Mouse (Mus musculus): ENCODE data around the gene Tmtc1.

Tmtc1 gene

GRCm38 (mm10) chr6:148443726-148444701 lies at the start of gene Tmtc1:
Tmtc1 (minus strand) TSS chr6:148444389.
- peak in 1 of 2 experiments; percentile 9 for DNase-seq (ENCODE audit: low spot score in 2 of 2)

DNA sequence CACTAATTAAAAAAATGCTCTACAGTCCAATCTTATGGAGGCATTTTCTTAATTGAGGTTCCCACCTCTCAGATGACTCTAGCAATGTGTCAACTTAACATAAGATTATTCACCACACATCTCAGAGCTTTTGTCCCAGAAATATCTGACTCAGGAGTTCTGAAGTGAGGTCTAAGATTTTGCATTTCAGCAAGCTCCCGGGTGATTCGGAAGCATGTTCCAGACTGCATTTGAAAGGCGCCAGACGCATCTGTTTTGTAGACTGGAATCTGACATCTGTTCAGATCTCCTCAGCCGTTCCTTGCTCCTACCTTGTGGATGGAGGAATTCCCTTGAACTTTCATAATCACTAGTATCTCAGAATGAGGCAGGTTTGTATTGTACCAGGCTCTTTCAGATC lies 47.7 kb upstream of the Tmtc1 start:
- no peak for DNase-seq (ENCODE audit: low spot score in 2 of 2)

DNA sequence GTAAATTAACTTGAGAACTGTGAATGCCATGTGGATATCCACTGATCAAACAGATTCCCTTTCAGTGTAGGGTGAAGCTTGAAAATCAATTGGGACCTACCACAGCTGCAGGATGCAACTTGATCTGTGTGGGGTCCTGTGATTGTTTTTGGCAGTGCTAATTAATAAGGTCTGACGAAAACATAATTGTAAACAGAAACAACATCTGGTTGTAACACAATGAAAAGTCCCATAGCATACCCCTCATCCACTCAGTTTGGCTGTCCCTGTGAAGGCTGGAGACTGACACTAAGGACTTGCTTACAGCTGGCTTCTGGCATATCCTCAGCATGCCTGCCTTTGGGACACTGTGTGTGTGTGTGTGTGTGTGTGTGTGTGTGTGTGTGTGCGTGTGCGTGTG lies 42.6 kb upstream of the Tmtc1 start:
- no peak for DNase-seq (ENCODE audit: low spot score in 2 of 2)

DNA sequence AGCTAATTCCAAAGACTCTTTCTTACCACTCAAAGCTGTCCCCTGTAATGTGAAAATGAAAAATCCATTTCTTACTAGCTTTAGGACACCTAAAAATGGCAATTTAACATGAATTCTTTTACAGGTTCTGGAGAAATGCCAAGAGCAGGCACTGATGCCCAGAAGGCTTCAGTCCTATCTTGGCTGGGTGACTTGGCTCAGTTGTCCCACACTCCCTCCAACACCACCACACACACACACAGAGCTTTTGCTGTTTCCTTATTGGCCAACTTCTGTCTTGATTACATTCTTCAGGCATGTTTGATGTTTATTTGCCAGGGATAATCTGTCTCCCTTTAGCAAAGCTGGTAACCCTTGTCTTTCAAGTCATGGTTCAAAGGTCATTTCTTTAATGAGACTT lies 37.7 kb upstream of the Tmtc1 start:
- DNase-seq (ENCODE audit: low spot score in 2 of 2) = no peak

DNA sequence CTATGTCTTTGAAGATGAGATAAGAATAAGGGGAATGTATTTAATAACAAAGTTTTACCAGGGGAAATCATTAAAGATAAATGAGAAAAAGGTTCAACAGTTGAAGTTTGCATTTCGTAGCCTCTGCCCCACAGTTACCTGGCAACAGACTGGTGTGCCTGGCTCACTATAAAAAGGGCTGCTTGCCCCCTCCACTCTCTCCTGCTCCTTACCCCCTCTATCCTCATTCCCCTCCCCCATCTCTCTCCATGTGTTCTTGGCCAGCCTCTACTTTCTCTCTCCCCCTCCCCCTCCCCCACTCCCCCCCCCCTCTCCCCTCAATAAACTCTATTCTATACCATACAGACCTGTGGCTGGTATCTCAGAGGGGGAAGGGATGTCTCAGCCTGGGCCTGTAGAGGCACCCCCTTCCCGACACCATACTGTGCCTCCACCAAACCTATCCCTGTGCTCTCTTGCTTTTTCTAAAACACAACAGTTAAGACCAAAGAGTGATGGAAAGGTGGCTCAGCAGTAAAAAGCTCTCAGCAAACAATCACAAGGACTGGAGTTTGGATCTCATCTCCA lies 35.6 kb upstream of the Tmtc1 start:
- DNase-seq (ENCODE audit: low spot score in 2 of 2) = no peak

DNA sequence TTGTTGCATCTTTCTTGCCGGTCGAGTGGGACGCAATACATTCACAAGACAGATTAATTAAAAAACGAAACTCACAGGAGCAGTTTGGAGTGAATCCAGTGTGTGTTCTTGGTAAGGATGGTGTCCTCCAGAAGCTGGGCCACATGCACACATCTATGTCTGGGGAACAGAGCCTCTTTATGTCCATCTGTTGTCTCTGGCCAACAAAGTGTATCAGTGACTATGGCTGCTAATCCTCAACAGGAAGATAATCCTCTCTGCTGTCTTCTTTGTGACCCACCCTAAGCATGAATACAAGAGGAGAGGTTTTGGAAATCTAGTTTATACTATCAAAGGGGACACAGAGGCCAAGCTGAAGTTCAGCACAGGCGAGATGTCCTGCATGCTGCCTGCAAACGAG lies 34.2 kb upstream of the Tmtc1 start:
- no peak for DNase-seq (ENCODE audit: low spot score in 2 of 2)

GRCm38 (mm10) chr6:148472289-148472688 lies 28.1 kb upstream of the Tmtc1 start:
- DNase-seq (ENCODE audit: low spot score in 2 of 2) = no peak

- no peak for DNase-seq (ENCODE audit: low spot score in 2 of 2)
These were observed 23.8 kb upstream of the Tmtc1 start for GRCm38 (mm10) chr6:148467924-148468389.

DNA sequence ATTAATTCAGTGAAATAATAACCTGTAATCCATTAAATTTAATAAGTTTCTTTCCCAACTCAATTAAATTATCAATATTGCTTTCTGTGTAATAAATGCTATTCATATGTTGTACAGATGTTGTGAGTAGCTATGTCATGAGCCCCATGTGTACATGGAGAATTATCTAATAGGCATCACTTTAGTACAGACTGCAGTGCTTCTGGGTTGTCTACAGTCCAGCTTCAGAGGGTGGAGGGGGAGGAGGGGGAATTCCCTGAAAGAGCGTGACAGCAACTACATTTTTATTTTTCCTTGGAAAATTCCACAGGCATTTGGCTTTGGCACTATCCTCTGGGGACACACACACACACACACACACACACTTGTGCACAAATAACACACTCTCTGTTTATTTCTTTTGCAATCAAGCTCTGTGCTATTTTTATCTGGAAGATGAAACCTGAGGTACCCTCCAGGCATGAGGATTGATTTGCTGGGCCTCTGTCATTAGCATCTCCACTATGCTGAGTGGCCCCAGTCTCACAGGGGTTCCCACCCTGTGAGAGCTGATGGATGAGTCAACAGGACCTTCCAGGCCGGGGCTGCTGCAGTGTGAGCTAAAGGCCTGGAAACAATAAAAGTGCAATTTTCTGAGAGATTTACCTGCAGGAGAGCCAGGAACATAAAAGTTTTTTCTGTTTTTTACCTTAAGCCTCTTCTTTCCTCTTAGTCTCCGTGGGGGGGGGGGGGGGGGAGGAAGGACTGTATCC lies 23.2 kb upstream of the Tmtc1 start:
- no peak for DNase-seq (ENCODE audit: low spot score in 2 of 2)

DNA sequence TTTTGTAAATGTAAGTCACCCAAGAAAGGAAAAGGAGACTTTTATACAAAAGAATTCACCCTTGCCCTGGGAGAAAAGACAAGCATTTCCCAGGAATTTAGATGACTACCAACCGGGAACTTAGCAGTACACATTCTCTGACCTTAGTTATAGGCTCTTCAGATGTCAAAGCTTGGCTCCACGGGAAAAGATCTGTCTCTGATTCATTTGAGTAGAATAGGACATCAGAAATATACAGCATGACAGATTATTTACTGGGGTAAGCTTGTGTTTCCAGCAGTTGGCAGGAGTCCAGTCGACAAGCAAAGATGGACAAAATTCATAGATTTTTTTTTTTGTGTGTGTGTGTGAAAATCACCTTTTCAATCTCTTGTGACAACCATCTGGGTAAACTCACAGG lies 15.4 kb upstream of the Tmtc1 start:
- no peak for DNase-seq (ENCODE audit: low spot score in 2 of 2)

- DNase-seq (ENCODE audit: low spot score in 2 of 2) = no peak
These were observed 11.3 kb upstream of the Tmtc1 start for GRCm38 (mm10) chr6:148455470-148455869.

DNA sequence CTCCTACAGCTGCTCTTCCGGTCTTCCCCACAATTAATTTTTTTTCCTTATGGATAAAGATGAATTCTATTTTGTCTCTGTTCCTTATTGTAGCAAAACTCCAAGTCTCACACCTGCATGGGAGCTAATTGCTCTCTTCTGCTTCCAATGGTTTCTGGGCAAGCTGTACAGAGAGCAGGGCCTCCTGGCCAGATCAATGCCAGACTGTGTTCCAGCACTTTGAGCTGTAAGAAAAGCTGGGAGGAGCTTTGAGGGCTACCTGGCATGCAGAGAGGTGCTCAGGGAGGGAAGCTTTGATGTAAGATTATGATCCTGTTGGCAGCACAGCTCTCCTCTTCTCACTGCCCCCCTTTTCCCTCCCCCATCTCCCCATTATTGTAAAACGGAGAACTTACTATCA lies 10.6 kb upstream of the Tmtc1 start:
- no peak for DNase-seq (ENCODE audit: low spot score in 2 of 2)

DNA sequence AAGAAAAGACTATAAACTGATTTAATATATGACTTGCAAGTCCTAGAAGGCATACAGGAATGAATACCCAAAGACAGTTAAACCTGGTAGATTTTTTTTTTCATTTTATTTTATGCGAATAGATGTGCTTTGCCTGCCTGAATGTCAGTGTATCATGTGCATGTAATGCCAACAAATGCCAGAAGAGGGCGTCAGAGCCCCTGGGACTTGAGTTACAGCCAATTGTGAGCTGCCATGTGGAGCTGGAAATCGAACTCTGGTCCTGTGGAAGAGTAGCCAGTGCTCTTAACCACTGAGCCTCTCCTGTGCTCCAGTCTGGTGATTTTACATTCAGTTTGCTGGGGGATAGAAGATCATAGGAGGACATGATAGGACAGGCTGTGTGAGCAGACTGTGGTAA lies 4.0 kb upstream of the Tmtc1 start:
- no peak for DNase-seq (ENCODE audit: low spot score in 2 of 2)

DNA sequence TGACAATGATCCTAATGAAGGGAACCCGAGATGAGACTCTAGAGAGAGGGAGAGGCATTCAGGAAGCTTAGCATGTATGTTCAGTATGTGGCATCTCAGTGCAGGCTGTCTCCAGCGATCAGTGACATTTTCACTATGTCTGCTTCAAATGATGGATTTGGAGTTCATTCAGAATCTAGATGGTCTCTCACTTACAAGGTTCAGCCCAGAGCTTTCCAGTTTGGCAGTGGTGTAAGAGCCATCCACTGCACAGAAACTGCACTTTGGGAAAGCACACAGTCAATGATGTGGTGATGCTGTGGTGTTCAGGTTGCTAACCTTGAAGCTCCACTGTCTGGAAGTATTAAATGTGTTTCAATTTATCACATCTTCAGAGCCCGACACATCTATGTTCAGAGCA lies 1.9 kb upstream of the Tmtc1 start:
- no peak for DNase-seq (ENCODE audit: low spot score in 2 of 2)

GRCm38 (mm10) chr6:148444796-148445195 lies 607 bp upstream of the Tmtc1 start:
- DNase-seq (ENCODE audit: low spot score in 2 of 2) = no peak

- no peak for DNase-seq (ENCODE audit: low spot score in 2 of 2)
These were observed 881 bp downstream of the Tmtc1 start for GRCm38 (mm10) chr6:148443291-148443725.

GRCm38 (mm10) chr6:148442671-148443290 lies 1.4 kb downstream of the Tmtc1 start:
- DNase-seq (ENCODE audit: low spot score in 2 of 2) = no peak

DNA sequence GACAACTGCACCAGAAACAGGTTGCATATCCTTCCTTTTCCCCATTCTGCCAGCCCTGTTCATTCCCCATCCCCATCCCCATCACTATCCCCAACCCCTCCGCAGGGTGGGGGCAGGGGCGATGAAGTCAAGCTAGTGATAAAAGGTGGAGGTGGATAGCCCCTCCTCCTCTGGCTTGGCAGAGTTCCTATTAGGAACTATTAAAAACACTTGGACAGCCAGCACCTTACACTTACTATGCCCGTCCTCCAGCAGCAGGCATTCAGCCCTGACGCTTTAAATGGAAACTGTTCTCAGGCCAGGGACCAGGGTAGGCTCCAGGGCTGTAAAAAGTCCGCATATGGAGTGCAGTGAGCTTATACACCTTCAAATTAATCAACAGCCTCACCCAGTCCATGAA lies 2.3 kb downstream of the Tmtc1 start:
- DNase-seq (ENCODE audit: low spot score in 2 of 2) = no peak

DNA sequence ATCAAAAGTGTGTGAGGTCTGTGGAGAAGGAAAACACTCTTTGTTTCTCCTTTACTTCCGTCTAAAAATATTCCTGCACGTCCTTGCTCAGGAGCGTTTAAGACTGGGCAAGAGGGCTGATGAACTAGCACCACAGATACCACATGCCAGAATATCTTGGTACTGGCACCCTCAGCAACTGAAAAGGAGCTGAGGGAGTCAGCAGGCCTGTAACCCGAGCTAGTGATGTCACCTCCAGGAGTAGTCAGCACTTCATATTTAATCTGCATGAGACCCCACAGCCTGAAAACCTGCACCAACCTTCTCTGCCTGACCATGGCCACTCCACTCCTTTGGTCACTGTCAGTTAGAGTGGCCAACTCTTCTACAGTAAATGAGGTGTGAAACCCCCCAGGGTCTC lies 5.1 kb downstream of the Tmtc1 start:
- DNase-seq (ENCODE audit: low spot score in 2 of 2) = no peak

DNA sequence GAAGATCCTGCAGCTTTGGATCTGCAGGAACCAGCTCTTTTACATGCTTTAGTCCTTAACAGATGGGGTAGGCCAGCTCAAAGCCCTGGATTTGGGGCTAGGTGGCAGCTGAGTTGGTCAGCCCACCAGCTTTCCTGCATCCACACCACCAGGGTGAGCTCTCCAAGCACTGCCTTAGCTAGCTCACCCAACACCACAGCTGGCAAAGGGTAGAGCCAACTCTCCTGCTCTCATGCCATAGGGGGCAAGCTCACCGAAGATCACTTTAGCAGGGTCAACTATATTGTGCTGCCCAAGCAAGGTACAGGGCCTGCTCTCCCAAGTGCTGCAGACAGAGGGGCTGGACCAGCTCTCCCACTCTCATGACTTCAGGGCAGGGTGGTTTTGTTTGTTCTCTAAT lies 6.6 kb downstream of the Tmtc1 start:
- no peak for DNase-seq (ENCODE audit: low spot score in 2 of 2)

DNA sequence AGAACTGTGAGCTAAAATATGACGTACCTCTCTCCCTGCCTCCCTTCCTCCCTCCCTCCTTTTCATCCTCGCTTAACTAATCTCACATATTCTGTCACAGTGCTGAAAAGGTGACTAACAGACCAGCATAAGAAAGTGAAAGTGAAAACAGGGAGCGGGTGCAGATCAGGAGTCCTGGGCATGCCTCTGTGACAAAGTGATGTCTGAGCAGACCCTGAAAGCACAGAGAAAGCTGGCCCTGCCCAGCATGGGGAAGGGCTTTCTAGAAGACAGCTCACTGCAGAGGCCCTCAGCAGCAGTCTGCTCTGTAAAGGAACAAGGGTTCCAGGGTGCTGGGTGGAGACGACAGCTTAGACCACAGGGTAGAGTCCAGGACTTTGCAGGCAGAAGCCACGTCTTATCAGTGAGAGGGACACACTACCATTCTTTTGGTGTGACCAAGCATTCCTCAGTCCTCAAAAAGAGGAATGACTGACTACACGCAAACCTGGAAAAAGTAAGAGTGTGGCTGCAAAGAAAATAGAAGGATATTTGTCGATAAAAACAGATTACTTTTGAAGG lies 7.7 kb downstream of the Tmtc1 start:
- no peak for DNase-seq (ENCODE audit: low spot score in 2 of 2)

DNA sequence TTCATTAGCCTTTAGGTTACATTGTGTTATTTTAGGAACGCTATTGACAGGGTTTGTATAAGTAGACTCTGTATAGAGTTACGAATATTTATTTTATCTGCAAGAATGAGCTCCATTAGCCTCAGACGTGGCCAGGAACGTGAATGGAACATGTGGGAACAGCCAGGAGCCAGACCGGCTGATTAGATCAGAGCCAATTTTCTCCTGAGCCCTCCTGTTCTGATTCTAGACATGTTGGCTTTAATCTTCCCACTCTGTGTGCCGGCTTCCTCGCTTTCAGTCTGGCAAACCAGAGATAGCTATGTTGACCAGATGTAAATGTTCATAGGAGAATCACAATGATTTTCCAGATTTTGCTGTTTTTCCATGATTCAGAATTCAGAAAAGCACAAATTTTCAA lies 22.6 kb downstream of the Tmtc1 start:
- no peak for DNase-seq (ENCODE audit: low spot score in 2 of 2)
